Mouse (Mus musculus): ENCODE data around the gene Rftn1.

DNA sequence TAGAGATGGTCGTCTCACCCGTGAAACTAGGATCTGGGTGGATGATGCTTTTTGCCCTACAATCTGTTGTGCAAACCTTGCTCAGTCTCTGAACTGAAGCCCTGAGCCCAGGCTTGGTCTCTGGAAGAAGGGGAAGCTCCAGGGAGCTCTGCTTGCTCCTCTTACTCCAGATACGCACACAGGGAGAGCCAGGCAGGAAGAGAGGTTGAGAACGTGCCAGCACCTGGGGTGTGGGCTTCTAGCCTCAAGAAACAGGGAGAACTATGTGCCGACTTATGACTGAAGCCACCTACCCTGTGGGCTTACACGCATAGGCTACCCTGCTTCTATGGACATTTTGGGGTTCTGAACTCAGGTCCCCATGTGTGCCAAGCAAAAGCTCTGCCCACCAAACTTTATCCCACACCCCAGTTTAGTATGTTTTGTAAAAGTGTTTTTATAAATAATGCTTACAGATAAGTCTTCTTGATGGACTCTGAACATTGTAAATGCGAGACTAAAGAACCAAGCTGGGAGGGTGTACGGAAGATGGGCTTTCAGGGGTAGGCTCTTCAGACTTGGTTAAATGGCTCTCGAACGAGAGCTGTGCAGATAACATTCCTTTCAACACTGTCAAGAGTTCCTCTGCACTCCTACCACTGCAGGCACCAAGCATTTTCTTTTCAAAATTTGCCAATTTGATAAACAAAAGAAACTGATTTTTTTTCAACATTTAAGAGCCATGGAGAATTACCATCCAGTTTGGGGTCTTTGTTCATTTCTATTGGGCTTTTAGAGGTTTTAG lies 152.4 kb downstream of the Rftn1 start:
- TF ChIP-seq POLR2A (IDR thresholded peaks at IDR 0.05; ENCODE audit: extremely low read depth, insufficient read depth, low read length) (no peak), CTCF (IDR thresholded peaks at IDR 0.05; ENCODE audit: extremely low read depth, insufficient read depth, low read length) (no peak)
